Mouse (Mus musculus): ENCODE results near the gene Lgr5. TPM values are rescaled to one million over a fixed set of nuclear protein-coding genes. Genes with fewer than 3 reads are reported as not detected.

Lgr5 gene
- 1 to 10 TPM in 1 of 26 experiments, not detected in 25; 1.8 TPM for total RNA-seq (2018; cell fraction: chromatin; rRNA removed)
- under 1 TPM in 1 of 26 experiments, not detected in 25; 0.03 TPM for total RNA-seq (2018; cell fraction: cytosol; rRNA removed)
- under 1 TPM in 1 of 26 experiments, not detected in 25; 0.48 TPM for total RNA-seq (2018; cell fraction: nucleus; rRNA removed)
- not detected in 3 replicates for polyA plus RNA-seq (2018)

DNA sequence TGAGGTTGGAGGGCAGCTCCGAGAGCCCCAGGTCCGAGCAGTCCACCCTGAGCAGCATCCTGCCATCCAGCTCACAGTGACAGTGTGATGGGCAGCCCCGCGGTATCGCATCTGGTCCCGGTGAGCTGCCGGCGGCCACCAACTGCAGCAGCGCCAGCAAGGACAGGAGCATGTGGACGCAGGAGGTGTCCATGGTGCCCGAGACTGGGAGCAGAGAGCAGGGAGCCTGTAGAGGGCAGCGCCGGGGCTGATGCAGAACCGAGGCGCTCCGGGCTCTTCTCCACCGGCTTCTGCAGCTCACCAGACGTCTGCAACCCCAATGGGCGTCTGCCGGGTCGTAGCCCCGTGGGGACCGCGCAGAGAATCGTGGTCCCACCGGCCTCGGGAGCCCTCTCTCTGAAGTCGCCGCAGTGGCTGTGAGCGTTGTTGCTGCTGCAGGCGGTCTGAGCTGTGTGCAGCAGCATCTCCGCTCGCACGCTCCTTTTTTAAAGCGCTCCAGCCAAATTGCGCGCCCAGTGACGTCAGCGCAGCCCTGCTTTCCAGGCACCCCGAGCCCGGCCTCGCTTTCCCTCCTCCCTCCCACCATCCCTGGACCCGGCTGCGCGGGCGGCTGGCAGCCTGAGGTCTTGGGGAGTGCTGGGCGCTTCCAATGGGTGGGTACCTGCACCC lies at the start of gene Lgr5:
TSS of gene Lgr5 (minus strand) at position 480 of the 669 bp plus-strand sequence.
- H3K36me3 ChIP-seq (ENCODE audit: inconsistent target) = no peaks in the 10 kb centered on the region
- H3K27ac ChIP-seq = no peak within 1 kb of the TSS
- WGBS (ENCODE audit: missing documents) = 3% methylated on average over 46 of the region's 47 CpGs
- H3K79me2 ChIP-seq (ENCODE audit: inconsistent target) = no peaks in the 10 kb centered on the region
- no peak within 1 kb of the TSS for H3K4me3 ChIP-seq (ENCODE audit: inconsistent target)

DNA sequence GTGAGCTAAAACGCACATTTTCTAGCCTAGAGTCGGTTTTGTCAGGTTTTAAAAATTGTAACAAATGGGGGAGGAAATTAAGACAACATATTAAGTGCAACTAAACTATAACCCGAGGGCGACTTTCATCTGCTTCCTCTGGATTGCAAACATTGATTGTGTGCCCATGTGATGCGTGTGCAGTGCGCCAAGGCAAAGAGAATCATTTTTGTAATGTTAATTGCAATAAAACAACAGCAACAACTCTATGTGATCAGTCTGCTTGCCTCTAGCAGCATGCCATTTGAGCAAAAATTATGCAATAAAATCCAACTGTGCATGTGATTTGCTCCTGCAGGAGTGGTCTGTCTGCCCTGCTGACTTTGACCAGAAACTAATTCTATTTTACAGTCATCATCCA lies 39.1 kb upstream of the Lgr5 start:
- H3K27ac ChIP-seq = no peak overlapping the region
- 94% methylated on average over 6 of the region's 6 CpGs for WGBS (ENCODE audit: missing documents)
- H3K4me3 ChIP-seq (ENCODE audit: inconsistent target) = no peak overlapping the region
- H3K36me3 ChIP-seq (ENCODE audit: inconsistent target) = no peaks in the 10 kb centered on the region
- H3K79me2 ChIP-seq (ENCODE audit: inconsistent target) = no peaks in the 10 kb centered on the region

DNA sequence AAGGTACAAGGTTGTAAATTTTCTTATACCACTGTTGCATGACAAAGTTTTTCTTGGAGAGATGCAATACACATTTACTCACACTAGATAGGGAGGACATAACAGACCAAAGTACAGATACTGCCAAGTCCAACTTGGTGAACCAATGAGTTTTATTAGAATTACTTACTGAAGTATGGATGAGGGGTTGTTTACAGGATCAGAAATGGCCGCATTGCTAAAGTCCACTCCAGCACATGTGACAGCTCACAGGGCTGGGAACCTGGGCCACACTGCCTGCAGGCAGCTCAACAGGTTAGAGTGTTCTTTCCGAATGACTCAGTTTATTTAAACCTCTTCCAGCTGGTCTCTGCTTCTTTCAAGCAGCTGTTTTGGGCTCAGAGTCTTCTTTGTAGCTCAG lies 37.4 kb upstream of the Lgr5 start:
- no peaks in the 10 kb centered on the region for H3K79me2 ChIP-seq (ENCODE audit: inconsistent target)
- WGBS (ENCODE audit: missing documents) = 89% methylated on average over 2 of the region's 2 CpGs
- no peaks in the 10 kb centered on the region for H3K36me3 ChIP-seq (ENCODE audit: inconsistent target)

DNA sequence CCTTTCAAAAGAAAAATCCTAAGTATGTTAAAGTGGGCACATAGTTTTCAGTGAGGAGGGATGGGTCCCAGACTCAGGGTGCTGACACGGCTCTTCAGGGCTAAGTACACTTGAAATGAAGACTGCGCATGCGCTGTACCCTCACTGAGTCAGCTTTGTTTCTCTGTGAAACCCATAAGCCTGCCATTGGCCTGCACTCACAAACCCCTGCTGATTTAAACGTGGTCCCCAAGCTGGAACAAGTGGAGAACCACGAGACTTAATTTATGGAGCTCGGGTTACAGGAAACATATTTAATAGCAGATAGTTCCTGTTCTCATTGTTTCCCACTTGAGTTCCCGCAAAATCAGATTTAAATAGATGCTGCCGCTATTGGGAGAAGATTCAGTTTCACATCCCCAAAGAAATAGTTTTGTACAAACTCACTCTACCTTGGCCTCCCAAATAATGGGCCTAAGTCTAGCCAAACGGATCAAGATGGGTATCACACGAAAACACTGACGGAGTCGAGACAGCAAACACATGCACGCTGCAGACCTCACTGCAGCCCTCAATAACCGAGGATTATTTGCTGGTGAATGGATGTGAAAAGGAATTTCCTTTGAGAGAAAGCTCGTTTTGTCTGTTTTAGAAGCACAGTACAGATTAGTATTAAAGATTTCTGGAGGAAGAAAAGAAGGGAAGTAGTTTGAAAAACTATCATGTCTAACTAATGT lies 36.5 kb upstream of the Lgr5 start:
- no peaks in the 10 kb centered on the region for H3K79me2 ChIP-seq (ENCODE audit: inconsistent target)
- WGBS (ENCODE audit: missing documents) = 16% methylated on average over 15 of the region's 15 CpGs
- H3K27ac ChIP-seq = no peak overlapping the region
- no peaks in the 10 kb centered on the region for H3K36me3 ChIP-seq (ENCODE audit: inconsistent target)
- no peak overlapping the region for H3K4me3 ChIP-seq (ENCODE audit: inconsistent target)

More for the DNA sequence above, 37.4 kb upstream of the Lgr5 start:
- H3K4me3 ChIP-seq (ENCODE audit: inconsistent target) = no peak overlapping the region
- H3K27ac ChIP-seq = no peak overlapping the region

GRCm38 (mm10) chr10:115623481-115623880 lies 35.9 kb upstream of the Lgr5 start:
- H3K27ac ChIP-seq = no peak overlapping the region
- 68% methylated on average over 7 of the region's 7 CpGs for WGBS (ENCODE audit: missing documents)
- no peaks in the 10 kb centered on the region for H3K79me2 ChIP-seq (ENCODE audit: inconsistent target)
- H3K4me3 ChIP-seq (ENCODE audit: inconsistent target) = no peak overlapping the region
- H3K36me3 ChIP-seq (ENCODE audit: inconsistent target) = no peaks in the 10 kb centered on the region

DNA sequence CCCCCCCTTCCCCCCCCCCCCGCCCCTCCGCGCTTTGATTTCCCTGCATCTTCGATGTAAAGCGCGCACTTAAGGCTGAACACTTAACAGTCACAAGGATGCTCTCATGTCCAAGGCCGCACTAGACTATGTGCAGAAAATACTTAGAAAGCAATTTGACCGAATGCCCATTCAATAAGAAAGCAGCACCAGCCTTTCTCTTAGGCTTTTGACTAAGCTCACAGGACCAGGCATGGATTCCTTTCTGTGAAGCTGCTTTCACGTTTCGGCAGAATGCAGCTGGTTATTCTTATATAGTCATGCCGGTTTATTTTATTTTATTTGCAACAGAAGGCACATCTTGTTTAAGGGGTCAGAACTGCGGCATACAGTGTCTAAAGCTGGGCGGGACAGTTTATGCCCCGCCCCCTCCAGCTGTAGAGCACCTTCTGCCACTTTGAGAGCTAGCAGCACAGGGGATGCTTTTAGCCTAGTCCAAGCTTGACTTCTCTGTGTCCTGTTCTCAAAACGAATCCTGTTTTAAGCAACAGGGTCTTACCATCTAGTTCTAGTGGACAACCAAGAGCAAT lies 30.8 kb upstream of the Lgr5 start:
- Histone ChIP-seq H3K79me2 (ENCODE audit: inconsistent target) (no peaks in the 10 kb centered on the region), H3K27ac (no peak overlapping the region), H3K4me3 (ENCODE audit: inconsistent target) (no peak overlapping the region), H3K36me3 (ENCODE audit: inconsistent target) (no peaks in the 10 kb centered on the region)
- 33% methylated on average over 12 of the region's 15 CpGs for WGBS (ENCODE audit: missing documents)

DNA sequence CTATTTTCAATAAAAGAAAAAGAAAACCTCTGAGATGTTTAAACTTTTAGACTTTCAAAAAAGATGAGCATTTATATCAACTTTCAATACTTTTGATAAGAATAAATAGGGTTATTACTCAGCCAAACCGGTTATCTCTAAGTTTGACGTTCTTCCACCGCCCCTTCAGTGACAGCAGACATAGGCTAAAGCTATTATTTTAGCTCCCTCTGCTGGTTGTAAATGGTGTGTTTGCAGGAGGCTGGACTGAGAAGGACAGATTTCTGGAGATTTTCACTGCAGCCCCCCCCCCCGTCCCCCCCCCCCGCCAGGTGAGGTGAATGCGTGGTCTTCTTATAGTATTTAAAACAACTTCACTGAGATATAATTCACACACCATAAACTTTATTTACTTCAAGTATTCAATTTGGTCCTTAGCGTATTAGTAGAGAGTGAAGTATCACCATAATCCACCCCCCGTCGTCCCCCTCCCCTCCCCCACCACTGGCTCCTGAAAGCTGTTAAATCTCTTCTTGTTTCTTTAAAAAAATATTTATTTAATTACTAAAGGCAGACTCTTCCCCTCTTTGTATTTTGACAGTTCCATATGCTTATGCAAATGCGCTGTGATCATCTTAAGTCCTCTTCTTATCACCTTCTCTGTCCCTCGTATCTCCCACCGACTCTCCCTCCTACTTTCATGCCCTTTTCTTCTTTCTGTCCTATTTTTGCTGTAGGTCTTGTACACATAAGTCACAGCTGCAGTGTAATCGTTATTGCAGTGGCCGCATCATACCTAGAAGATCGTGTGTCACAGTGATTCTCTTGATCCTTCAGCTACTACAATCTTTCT lies 30.1 kb upstream of the Lgr5 start:
- Histone ChIP-seq H3K36me3 (ENCODE audit: inconsistent target) (no peaks in the 10 kb centered on the region), H3K27ac (no peak overlapping the region), H3K4me3 (ENCODE audit: inconsistent target) (no peak overlapping the region), H3K79me2 (ENCODE audit: inconsistent target) (no peaks in the 10 kb centered on the region)
- WGBS (ENCODE audit: missing documents) = 27% methylated on average over 10 of the region's 15 CpGs

- Histone ChIP-seq H3K4me3 (ENCODE audit: inconsistent target) (no peak overlapping the region), H3K27ac (no peak overlapping the region), H3K79me2 (ENCODE audit: inconsistent target) (no peaks in the 10 kb centered on the region), H3K36me3 (ENCODE audit: inconsistent target) (no peaks in the 10 kb centered on the region)
- 100% methylated on average over 1 of the region's 1 CpGs for WGBS (ENCODE audit: missing documents)
Measured at GRCm38 (mm10) chr10:115595748-115596147, 8.2 kb upstream of the Lgr5 start.

DNA sequence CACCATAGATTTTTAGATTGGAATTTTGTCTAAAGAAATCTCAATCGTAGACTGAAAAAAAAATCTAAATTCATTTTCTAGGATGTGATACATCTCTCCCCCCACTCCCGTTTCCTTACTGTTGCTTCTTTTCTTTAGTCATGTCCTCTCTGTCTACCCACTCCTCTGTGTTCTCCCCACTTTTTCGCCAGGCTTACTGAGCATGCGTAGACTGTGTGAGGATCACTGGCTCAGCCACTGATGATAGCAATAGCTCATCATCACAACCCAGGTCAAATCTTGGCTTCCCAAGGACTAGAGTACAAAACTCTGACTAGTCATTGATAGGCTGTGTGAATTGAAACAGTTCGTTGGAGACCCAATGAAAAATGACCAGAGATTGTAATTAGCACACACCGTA lies 6.1 kb upstream of the Lgr5 start:
- 92% methylated on average over 6 of the region's 6 CpGs for WGBS (ENCODE audit: missing documents)
- H3K4me3 ChIP-seq (ENCODE audit: inconsistent target) = no peak overlapping the region
- H3K79me2 ChIP-seq (ENCODE audit: inconsistent target) = no peaks in the 10 kb centered on the region
- no peaks in the 10 kb centered on the region for H3K36me3 ChIP-seq (ENCODE audit: inconsistent target)
- no peak overlapping the region for H3K27ac ChIP-seq

DNA sequence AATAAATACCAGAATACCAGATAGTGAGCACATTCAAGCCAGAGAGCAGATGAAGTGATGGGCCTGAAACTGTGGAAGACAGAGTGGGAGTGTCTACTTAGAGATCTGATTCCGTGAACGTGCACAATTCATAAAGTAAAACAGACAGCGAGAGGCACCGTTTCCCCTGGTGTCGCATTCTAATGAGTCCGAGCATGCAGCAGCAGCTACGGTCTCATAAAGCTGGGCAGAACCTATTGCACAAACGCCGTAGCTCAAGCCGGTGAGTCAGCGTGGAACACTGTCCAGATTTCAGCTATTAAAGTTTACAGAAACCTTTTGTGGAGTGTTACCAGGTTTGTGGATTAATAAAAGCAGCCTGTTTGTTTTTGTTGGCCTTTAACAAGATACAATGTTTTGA lies 5.6 kb upstream of the Lgr5 start:
- H3K27ac ChIP-seq = no peak overlapping the region
- H3K36me3 ChIP-seq (ENCODE audit: inconsistent target) = no peaks in the 10 kb centered on the region
- 89% methylated on average over 11 of the region's 11 CpGs for WGBS (ENCODE audit: missing documents)
- H3K4me3 ChIP-seq (ENCODE audit: inconsistent target) = no peak overlapping the region
- no peaks in the 10 kb centered on the region for H3K79me2 ChIP-seq (ENCODE audit: inconsistent target)

DNA sequence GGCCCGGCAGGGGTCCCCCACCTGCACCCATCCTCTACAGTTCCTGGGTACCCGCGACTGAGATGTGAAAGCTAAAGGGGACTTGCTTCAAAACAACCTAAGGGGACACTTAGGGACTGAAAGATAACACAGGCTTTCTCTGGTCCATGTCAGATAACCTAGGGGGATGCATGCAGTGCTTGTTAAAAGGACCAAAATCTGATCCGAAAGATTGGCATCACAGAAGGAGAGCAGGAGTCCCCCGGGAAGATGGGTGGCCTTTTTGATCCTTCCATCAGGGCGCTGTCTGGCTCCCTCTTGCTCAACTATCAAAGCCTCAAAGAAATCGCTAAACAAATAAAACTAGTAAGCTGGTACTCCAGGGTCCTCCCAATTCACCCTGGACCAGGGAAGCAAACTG lies 399 bp upstream of the Lgr5 start:
- Histone ChIP-seq H3K27ac (no peak overlapping the region), H3K79me2 (ENCODE audit: inconsistent target) (no peaks in the 10 kb centered on the region), H3K4me3 (ENCODE audit: inconsistent target) (no peak overlapping the region), H3K36me3 (ENCODE audit: inconsistent target) (no peaks in the 10 kb centered on the region)
- 5% methylated on average over 7 of the region's 7 CpGs for WGBS (ENCODE audit: missing documents)

DNA sequence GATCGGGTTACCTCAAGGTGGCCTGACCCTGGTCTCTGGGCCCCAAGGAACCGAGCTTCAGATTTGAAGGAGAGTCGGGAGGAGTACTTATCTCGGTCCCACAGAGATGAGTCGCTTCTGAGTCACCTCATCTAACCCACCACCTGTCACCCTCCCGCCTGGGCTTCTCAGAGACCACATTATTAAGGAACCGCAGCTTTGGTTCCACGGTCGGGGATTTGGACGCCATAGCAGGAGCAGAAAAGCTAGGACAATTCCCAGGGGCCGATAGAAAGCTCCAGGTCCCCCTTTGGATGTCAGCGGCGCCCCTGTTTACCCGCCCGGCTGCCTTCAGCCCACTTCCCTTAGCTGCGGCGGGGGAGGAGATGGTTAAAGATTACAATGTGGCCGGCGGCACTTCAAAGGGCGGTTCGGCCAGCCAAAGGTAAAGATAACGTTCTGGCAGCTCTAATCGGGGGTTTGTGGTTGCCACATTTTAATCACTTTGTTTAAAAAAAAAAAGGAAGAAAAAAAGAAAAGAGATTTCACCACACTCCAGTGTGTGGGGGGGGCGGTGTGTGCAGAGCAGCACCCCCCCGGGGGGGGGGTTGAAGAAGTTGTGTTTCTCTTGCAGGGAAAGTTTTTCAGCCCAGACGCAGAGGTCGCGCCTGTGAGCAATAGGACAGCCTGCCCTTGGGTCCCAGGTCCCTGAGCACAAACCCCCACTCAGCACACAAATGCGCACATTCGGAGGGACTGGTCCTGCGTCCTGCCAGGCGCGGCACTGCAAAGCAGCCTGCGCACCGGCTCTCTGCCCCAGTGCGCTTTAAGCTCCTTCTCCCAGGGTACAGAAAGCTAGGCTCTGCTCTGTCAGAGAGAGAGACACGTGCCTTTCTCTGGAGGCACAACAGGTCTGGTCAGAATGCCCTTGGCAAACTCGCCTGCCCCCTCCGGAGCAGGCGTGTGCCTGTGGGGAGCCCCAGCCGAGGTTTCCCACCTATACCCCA lies 1.0 kb downstream of the Lgr5 start:
- no peak overlapping the region for H3K4me3 ChIP-seq (ENCODE audit: inconsistent target)
- H3K79me2 ChIP-seq (ENCODE audit: inconsistent target) = no peaks in the 10 kb centered on the region
- 3% methylated on average over 41 of the region's 41 CpGs for WGBS (ENCODE audit: missing documents)
- H3K27ac ChIP-seq = no peak overlapping the region
- H3K36me3 ChIP-seq (ENCODE audit: inconsistent target) = no peaks in the 10 kb centered on the region

DNA sequence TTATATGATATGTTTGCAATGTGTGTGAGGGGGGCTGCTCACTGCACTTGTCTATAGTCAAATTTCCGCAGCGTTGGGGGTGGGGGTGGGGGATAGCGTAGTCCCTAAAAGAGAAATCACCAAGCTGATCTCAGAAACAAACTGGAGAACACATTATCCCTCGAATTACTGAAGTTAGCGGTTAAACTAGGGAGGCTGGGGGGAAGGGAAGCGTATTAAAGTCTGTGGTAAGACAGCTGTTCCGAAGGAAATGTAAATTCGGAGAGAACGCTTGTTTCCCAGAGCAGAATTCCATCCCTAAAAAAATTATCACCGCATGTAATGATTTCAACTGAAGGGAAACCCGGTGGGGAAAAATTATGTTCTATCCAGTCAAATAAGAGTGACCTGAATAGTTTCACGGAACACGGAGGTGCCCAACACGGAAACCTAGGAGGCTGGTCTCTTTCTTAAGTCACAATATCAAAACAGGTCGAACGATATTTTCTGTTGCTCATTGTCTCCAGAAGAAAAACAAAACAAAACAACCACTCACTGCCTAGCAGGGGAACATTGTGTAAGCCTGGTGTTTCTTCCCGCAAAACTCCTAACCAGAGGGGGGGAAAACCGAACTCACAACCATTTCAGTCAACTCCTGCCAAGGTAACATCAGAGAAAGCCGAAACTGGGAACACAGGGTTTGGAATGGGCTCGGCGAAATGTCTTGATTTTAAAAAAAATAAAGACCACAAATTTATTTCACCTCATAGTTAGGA lies 1.9 kb downstream of the Lgr5 start:
- Histone ChIP-seq H3K4me3 (ENCODE audit: inconsistent target) (no peak overlapping the region), H3K36me3 (ENCODE audit: inconsistent target) (no peaks in the 10 kb centered on the region), H3K79me2 (ENCODE audit: inconsistent target) (no peaks in the 10 kb centered on the region), H3K27ac (no peak overlapping the region)
- 2% methylated on average over 21 of the region's 21 CpGs for WGBS (ENCODE audit: missing documents)

Data from macrophage (primary cell).